Mouse (Mus musculus) ES-Bruce4 (cell line): Measurements from ENCODE around the gene Wnt5b. TPM values are rescaled to one million over a fixed set of nuclear protein-coding genes. Genes with fewer than 3 reads are reported as not detected.

ENCODE experiments used
- H3K27ac ChIP-seq: 2 replicates; pipeline ENCODE4 v1.5.1; 2012; ENCODE audit warnings: low read length, inconsistent platforms; ENCODE audit not compliant: insufficient read depth
- H3K27me3 ChIP-seq: 2 replicates; pipeline ENCODE4 v1.6.1; 2012; ENCODE audit warnings: mild to moderate bottlenecking, low read length, inconsistent platforms; ENCODE audit not compliant: control insufficient read depth, poor library complexity, insufficient read depth, severe bottlenecking
- H3K36me3 ChIP-seq: 2 replicates; pipeline ENCODE4 v1.6.1; 2012; ENCODE audit warnings: inconsistent platforms, mild to moderate bottlenecking, low read length, moderate library complexity; ENCODE audit not compliant: control insufficient read depth, poor library complexity, insufficient read depth, severe bottlenecking
- H3K4me1 ChIP-seq: one replicate; pipeline ENCODE4 v1.8.1; 2011; ENCODE audit warnings: low read length; ENCODE audit not compliant: control insufficient read depth, insufficient read depth
- H3K4me3 ChIP-seq: 2 replicates; pipeline ENCODE4 v1.5.1; 2011; ENCODE audit warnings: low read depth, mild to moderate bottlenecking, low read length
- H3K9ac ChIP-seq: 2 replicates; pipeline ENCODE4 v1.6.1; 2012; ENCODE audit warnings: low read depth, mild to moderate bottlenecking, inconsistent platforms; ENCODE audit not compliant: poor library complexity, severe bottlenecking
- H3K9me3 ChIP-seq: replicated peaks from 2 replicates; pipeline ENCODE4 v1.6.1; 2012; ENCODE audit warnings: mild to moderate bottlenecking, low read length, inconsistent platforms; ENCODE audit not compliant: control insufficient read depth, poor library complexity, insufficient read depth, severe bottlenecking
- CTCF ChIP-seq: IDR thresholded peaks from one replicate; pipeline ENCODE4 v1.8.1; 2011; ENCODE audit warnings: low read depth, low read length
- EP300 ChIP-seq: IDR thresholded peaks from 2 replicates; pipeline ENCODE4 v1.6.1; 2011; ENCODE audit warnings: low read depth, low read length; ENCODE audit not compliant: insufficient read depth
- POLR2A ChIP-seq: IDR thresholded peaks from one replicate; pipeline ENCODE4 v1.8.1; 2011; ENCODE audit warnings: low read length; ENCODE audit not compliant: insufficient read depth
- polyA plus RNA-seq: library from polyadenylated mRNA; stranded (reverse); fragments of >200 nt; gene quantifications from 2 replicates; pipeline ENCODE4 v1.2.4, GENCODE M21; 2011; ENCODE audit warnings: low read depth; ENCODE audit not compliant: missing spikeins, insufficient read depth, insufficient read length

The Wnt5b gene
- polyA plus RNA-seq, 1 experiment, result 2.5 TPM

DNA sequence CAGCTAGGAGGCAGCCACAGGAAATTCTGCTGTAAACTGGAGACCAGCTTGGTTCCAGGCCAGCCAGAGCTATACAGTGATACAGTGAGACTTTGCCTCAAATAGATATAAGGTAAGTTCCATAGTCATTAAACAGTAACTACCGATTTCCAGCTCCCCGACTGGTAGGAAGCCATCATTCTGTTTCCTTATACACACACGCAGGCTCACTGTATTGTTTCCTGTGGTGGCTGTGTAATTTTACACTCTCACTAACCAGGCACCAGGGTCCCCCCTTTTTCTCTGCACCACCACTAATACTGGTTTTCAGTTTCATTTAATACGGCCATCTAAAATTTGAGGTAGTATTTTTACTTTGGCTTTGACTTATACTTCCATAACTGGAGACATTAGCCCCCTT is 70.2 kb downstream of the Wnt5b start:
- H3K9me3 ChIP-seq, result no peaks in the 10 kb centered on the region
- no peak overlapping the region for H3K9ac ChIP-seq
- no peaks in the 10 kb centered on the region for H3K27me3 ChIP-seq
- no peaks in the 10 kb centered on the region for H3K4me1 ChIP-seq
- H3K36me3 ChIP-seq, result no peaks in the 10 kb centered on the region
- TF ChIP-seq CTCF (no peak), EP300 (no peak), POLR2A (no peak)
- no peak overlapping the region for H3K27ac ChIP-seq
- H3K4me3 ChIP-seq, result no peak overlapping the region

- H3K27me3 ChIP-seq, result no peaks in the 10 kb centered on the region
- no peaks in the 10 kb centered on the region for H3K36me3 ChIP-seq
- no peaks in the 10 kb centered on the region for H3K4me1 ChIP-seq
- H3K9ac ChIP-seq, result no peak overlapping the region
- H3K9me3 ChIP-seq, result no peaks in the 10 kb centered on the region
- TF ChIP-seq CTCF, result no peak
- TF ChIP-seq POLR2A, result no peak
- no peak for TF ChIP-seq EP300
- H3K27ac ChIP-seq, result no peak overlapping the region
- H3K4me3 ChIP-seq, result no peak overlapping the region
These were observed 70.7 kb downstream of the Wnt5b start for GRCm38 (mm10) chr6:119473446-119473845.

GRCm38 (mm10) chr6:119472705-119473104 is 71.4 kb downstream of the Wnt5b start:
- Histone ChIP-seq H3K27me3 (no peaks in the 10 kb centered on the region), H3K27ac (no peak overlapping the region), H3K9ac (no peak overlapping the region), H3K4me3 (no peak overlapping the region), H3K4me1 (peaks cover 2% of the 10 kb centered on the region), H3K9me3 (no peaks in the 10 kb centered on the region), H3K36me3 (no peaks in the 10 kb centered on the region)
- TF ChIP-seq CTCF (no peak), EP300 (no peak), POLR2A (no peak)

GRCm38 (mm10) chr6:119472135-119472534 is 72.0 kb downstream of the Wnt5b start:
- TF ChIP-seq EP300 (no peak), POLR2A (no peak), CTCF (peak; percentile 82)
- H3K27ac ChIP-seq, result no peak overlapping the region
- no peaks in the 10 kb centered on the region for H3K36me3 ChIP-seq
- H3K27me3 ChIP-seq, result no peaks in the 10 kb centered on the region
- H3K4me1 ChIP-seq, result peaks cover 2% of the 10 kb centered on the region
- H3K9ac ChIP-seq, result no peak overlapping the region
- H3K9me3 ChIP-seq, result no peaks in the 10 kb centered on the region
- H3K4me3 ChIP-seq, result no peak overlapping the region

DNA sequence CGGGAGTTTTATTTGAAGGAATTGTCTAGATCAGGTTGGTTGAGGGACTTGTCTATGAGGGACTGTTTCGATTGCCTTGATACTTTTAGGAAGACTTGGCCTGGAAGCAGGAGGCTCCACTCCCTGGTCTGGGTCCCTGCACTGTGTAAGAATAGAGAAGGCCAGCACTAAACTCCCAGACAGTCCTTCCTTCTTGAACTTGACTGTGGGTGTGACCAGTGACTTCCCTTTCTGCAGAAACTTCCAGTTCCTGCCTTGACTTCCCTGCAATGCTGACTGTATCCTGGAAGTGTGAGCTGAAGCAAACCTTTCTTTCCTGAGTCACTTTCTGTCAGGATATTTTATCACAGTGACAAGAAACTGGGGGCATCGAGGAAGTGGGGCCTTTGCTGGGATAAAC is 73.4 kb downstream of the Wnt5b start:
- TF ChIP-seq EP300, result no peak
- no peak for TF ChIP-seq CTCF
- TF ChIP-seq POLR2A, result no peak
- H3K4me3 ChIP-seq, result no peak overlapping the region
- no peak overlapping the region for H3K9ac ChIP-seq
- H3K27me3 ChIP-seq, result no peaks in the 10 kb centered on the region
- H3K27ac ChIP-seq, result no peak overlapping the region
- H3K36me3 ChIP-seq, result no peaks in the 10 kb centered on the region
- no peaks in the 10 kb centered on the region for H3K9me3 ChIP-seq
- H3K4me1 ChIP-seq, result peaks cover 2% of the 10 kb centered on the region

DNA sequence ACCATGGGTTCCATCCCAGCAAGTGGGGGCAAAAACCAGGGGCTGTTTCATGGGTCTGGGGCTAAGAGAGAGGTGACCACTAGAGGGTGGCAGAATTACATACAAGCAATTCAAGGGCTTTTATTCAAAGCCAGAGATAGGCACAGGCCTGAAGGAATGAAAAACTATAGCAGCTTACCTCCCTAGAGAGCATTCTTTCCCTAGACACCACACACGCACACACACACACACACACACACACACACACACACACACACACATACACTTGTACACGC is 76.4 kb downstream of the Wnt5b start:
- TF ChIP-seq CTCF (no peak), POLR2A (no peak), EP300 (no peak)
- H3K27ac ChIP-seq, result no peak overlapping the region
- H3K4me1 ChIP-seq, result peaks cover 2% of the 10 kb centered on the region
- H3K9me3 ChIP-seq, result no peaks in the 10 kb centered on the region
- no peaks in the 10 kb centered on the region for H3K27me3 ChIP-seq
- no peaks in the 10 kb centered on the region for H3K36me3 ChIP-seq
- no peak overlapping the region for H3K4me3 ChIP-seq
- H3K9ac ChIP-seq, result no peak overlapping the region
